Mouse (Mus musculus) C2C12 (cell line): ENCODE measurements around the gene Sdc1. TPM values are rescaled to one million over a fixed set of nuclear protein-coding genes. Genes with fewer than 3 reads are reported as not detected.

Experiments used
- H3K27me3 ChIP-seq: one replicate; pipeline ENCODE4 v1.6.1; 2011; ENCODE audit not compliant: control insufficient read depth, insufficient read depth, insufficient read length
- H3K36me3 ChIP-seq: one replicate; pipeline ENCODE4 v1.6.1; 2011; ENCODE audit not compliant: control insufficient read depth, insufficient read depth
- H3K4me3 ChIP-seq: one replicate; pipeline ENCODE4 v1.5.1; 2011; ENCODE audit warnings: mild to moderate bottlenecking, control low read depth; ENCODE audit not compliant: poor library complexity, insufficient read depth, severe bottlenecking
- H3K79me2 ChIP-seq: one replicate; pipeline ENCODE4 v1.6.1; 2011; ENCODE audit not compliant: control insufficient read depth, insufficient read depth
- H3K79me3 ChIP-seq: one replicate; pipeline ENCODE4 v1.6.1; 2011; ENCODE audit warnings: low read depth, control low read depth
- H3ac ChIP-seq: one replicate; pipeline ENCODE3; 2011; ENCODE audit warnings: low read depth; ENCODE audit not compliant: control insufficient read depth, insufficient read length
- CEBPB ChIP-seq: IDR thresholded peaks from one replicate; pipeline ENCODE4 v1.6.1; 2011; ENCODE audit warnings: low read depth, mild to moderate bottlenecking, control low read depth, moderate library complexity
- CTCF ChIP-seq: IDR thresholded peaks from one replicate; pipeline ENCODE4 v1.5.1; 2011; ENCODE audit not compliant: control insufficient read depth, insufficient read depth, insufficient read length
- FOSL1 ChIP-seq: IDR thresholded peaks from one replicate; pipeline ENCODE4 v1.8.0; 2011; ENCODE audit warnings: mild to moderate bottlenecking, low read length; ENCODE audit not compliant: poor library complexity, insufficient read depth, severe bottlenecking
- MAX ChIP-seq: IDR thresholded peaks from one replicate; pipeline ENCODE4 v1.6.1; 2011; ENCODE audit warnings: mild to moderate bottlenecking, control low read depth
- MYOD1 ChIP-seq: IDR thresholded peaks from one replicate; pipeline ENCODE4 v1.6.1; 2011; ENCODE audit warnings: low read depth; ENCODE audit not compliant: control insufficient read depth, insufficient read length
- MYOG ChIP-seq: IDR thresholded peaks from one replicate; pipeline ENCODE4 v1.6.1; 2011; ENCODE audit not compliant: control insufficient read depth, insufficient read length; ENCODE audit errors: extremely low read depth
- USF1 ChIP-seq: IDR thresholded peaks from one replicate; pipeline ENCODE4 v1.6.1; 2011; ENCODE audit warnings: low read depth, mild to moderate bottlenecking, control low read depth, moderate library complexity
- polyA plus RNA-seq: library from polyadenylated mRNA; unstranded; fragments of >200 nt; fragmentation: generic; extraction: Trizol; gene quantifications from one replicate; pipeline ENCODE4 v1.2.1, GENCODE M21; 2012; ENCODE audit warnings: missing spikeins

Gene Sdc1
- polyA plus RNA-seq, 1 experiment, result 112 TPM

GRCm38 (mm10) chr12:8776741-8777140 lies 5.6 kb downstream of the Sdc1 start:
- TF ChIP-seq MYOG (no peak), CTCF (no peak), USF1 (no peak), MAX (no peak), FOSL1 (no peak), MYOD1 (no peak), CEBPB (no peak)
- H3K36me3 ChIP-seq, result peaks cover 8% of the 10 kb centered on the region
- H3K4me3 ChIP-seq, result no peak overlapping the region
- peaks cover 89% of the 10 kb centered on the region for H3K79me3 ChIP-seq
- no peak overlapping the region for H3ac ChIP-seq
- peaks cover 100% of the 10 kb centered on the region for H3K79me2 ChIP-seq
- H3K27me3 ChIP-seq, result no peaks in the 10 kb centered on the region

- H3K79me2 ChIP-seq, result peaks cover 100% of the 10 kb centered on the region
- peaks cover 8% of the 10 kb centered on the region for H3K36me3 ChIP-seq
- no peaks in the 10 kb centered on the region for H3K27me3 ChIP-seq
- peaks cover 92% of the 10 kb centered on the region for H3K79me3 ChIP-seq
- TF ChIP-seq CTCF (no peak), MAX (no peak), CEBPB (no peak), MYOG (no peak), FOSL1 (no peak), USF1 (no peak), MYOD1 (no peak)
- H3ac ChIP-seq, result no peak overlapping the region
- no peak overlapping the region for H3K4me3 ChIP-seq
Measured at GRCm38 (mm10) chr12:8778106-8778505, 7.0 kb downstream of the Sdc1 start.

DNA sequence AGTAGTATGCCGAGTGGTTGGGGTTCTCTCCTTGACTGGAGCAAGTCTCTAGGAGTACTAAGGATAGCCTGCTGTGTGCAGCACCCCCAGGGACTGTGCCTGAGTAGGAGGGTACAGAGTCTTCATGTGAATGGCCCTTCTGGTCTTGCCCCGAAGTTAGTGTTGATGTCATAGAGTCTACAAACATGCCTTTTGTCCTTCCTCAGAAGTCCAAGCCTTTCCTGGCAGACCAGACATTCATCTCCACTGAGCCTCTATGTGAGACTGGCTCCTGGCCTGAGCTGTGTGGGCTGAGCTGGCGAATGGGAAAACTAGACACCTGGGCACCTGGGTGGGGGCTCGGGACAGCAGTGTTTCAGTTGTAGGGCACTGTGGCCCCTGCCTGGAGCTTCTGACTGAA lies 8.7 kb downstream of the Sdc1 start:
- peaks cover 85% of the 10 kb centered on the region for H3K79me3 ChIP-seq
- no peak overlapping the region for H3K4me3 ChIP-seq
- H3K36me3 ChIP-seq, result peaks cover 8% of the 10 kb centered on the region
- no peak overlapping the region for H3ac ChIP-seq
- H3K79me2 ChIP-seq, result peaks cover 100% of the 10 kb centered on the region
- no peak for TF ChIP-seq USF1
- no peak for TF ChIP-seq MYOD1
- TF ChIP-seq FOSL1, result no peak
- TF ChIP-seq MYOG, result no peak
- no peaks in the 10 kb centered on the region for H3K27me3 ChIP-seq

DNA sequence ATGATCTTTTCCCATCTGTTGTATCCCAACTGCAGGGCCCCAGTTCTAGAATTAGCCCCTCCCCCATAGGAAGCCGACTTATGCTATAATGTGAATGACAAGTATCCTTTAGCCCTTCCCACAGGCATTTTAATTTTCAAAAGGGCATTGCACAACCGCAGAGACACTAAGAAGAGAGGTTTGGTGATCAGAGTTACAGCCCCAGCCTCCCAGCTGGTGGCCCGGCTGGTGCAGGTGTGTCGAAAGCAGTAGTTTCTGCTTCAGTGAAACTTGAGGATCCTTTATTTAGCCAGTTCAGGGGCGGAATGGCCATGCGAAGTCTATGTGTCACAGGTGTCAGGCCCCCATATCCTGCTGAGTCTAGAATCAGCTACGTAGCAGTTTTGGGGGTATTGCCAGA lies 10.0 kb downstream of the Sdc1 start:
- Histone ChIP-seq H3ac (no peak overlapping the region), H3K79me2 (peaks cover 100% of the 10 kb centered on the region), H3K36me3 (peaks cover 8% of the 10 kb centered on the region), H3K79me3 (peaks cover 81% of the 10 kb centered on the region), H3K4me3 (no peak overlapping the region), H3K27me3 (no peaks in the 10 kb centered on the region)
- TF ChIP-seq CEBPB, result no peak
- TF ChIP-seq MYOG, result no peak
- no peak for TF ChIP-seq MYOD1
- TF ChIP-seq FOSL1, result no peak
- TF ChIP-seq CTCF, result no peak
- TF ChIP-seq MAX, result no peak
- TF ChIP-seq USF1, result no peak

DNA sequence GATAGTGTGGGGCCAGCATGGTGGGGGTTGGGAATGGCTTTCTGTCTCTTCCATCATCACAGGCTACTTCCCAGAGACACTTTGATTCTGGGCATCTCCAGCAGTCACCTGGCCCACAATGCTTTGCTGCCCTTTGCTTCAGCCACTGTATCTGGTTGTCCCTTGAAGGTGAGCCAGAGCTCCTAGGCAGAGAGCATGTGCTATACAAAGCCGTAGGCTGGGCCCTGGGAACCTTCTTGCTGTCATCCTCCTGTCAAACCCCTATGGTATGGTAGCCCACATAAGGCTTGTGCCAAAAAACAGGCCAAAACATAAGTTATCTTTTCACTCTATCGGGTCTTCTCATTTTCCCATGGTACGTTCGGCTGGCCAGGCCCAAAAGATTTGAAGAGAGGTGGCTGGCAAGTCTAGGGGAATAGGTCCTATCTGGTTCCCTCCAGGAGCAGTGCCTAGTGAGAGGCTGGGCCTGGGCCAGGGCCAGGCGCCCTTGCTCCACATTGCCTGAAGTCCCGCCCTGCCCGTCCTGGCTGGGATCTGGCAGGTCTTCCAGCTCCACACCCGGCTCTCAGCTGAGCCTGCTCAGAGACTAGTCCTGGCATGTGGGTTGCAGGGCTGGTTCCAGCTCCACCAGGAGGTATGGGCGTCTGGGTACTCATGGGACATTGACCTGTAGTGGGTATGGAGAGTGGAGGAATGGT lies 10.7 kb downstream of the Sdc1 start:
- no peaks in the 10 kb centered on the region for H3K27me3 ChIP-seq
- H3K79me3 ChIP-seq, result peaks cover 74% of the 10 kb centered on the region
- TF ChIP-seq CTCF, result no peak
- TF ChIP-seq FOSL1, result no peak
- no peak for TF ChIP-seq MAX
- TF ChIP-seq MYOD1, result no peak
- no peak for TF ChIP-seq MYOG
- TF ChIP-seq USF1, result no peak
- TF ChIP-seq CEBPB, result no peak
- peaks cover 100% of the 10 kb centered on the region for H3K79me2 ChIP-seq
- H3K4me3 ChIP-seq, result no peak overlapping the region
- peaks cover 6% of the 10 kb centered on the region for H3K36me3 ChIP-seq
- no peak overlapping the region for H3ac ChIP-seq

- Histone ChIP-seq H3K79me2 (peaks cover 100% of the 10 kb centered on the region), H3K79me3 (peaks cover 70% of the 10 kb centered on the region), H3ac (no peak overlapping the region), H3K4me3 (no peak overlapping the region), H3K27me3 (no peaks in the 10 kb centered on the region), H3K36me3 (no peaks in the 10 kb centered on the region)
- TF ChIP-seq MAX, result no peak
- TF ChIP-seq CTCF, result no peak
- TF ChIP-seq MYOD1, result no peak
- TF ChIP-seq FOSL1, result no peak
- no peak for TF ChIP-seq MYOG
- no peak for TF ChIP-seq CEBPB
- no peak for TF ChIP-seq USF1
Measured at GRCm38 (mm10) chr12:8782565-8782964, 11.4 kb downstream of the Sdc1 start.
